Mouse (Mus musculus) forebrain, postnatal 0 days (tissue): ENCODE results near the gene Ptprh. TPM values are rescaled to one million over a fixed set of nuclear protein-coding genes. Genes with fewer than 3 reads are reported as not detected.

Source experiments
- ATAC-seq: fragments of 200-750 bp; cut with Nextera tagmentation; 2 replicates; pipeline ENCODE4 v1.8.0; 2017; ENCODE audit warnings: mild to moderate bottlenecking, moderate library complexity
- DNase-seq: peaks from one replicate; pipeline ENCODE4 v3.0.0-alpha.2; 2015
- H3K27ac ChIP-seq: fragments of 300-500 bp; sonication (generic); 2 replicates; pipeline ENCODE4 v1.5.1; 2014; ENCODE audit warnings: low read depth, mild to moderate bottlenecking, antibody characterized with exemption, low read length, moderate library complexity, mixed read lengths
- H3K27me3 ChIP-seq: fragments of 300-500 bp; sonication (generic); 2 replicates; pipeline ENCODE4 v1.6.1; 2014; ENCODE audit warnings: mild to moderate bottlenecking, low read length, mixed read lengths; ENCODE audit not compliant: insufficient read depth
- H3K36me3 ChIP-seq: fragments of 300-500 bp; sonication (generic); 2 replicates; pipeline ENCODE4 v1.6.1; 2014; ENCODE audit warnings: mild to moderate bottlenecking, moderate library complexity; ENCODE audit not compliant: insufficient read depth
- H3K4me1 ChIP-seq: fragments of 300-500 bp; sonication (generic); 2 replicates; pipeline ENCODE4 v1.6.1; 2014; ENCODE audit warnings: antibody characterized with exemption; ENCODE audit not compliant: insufficient read depth
- H3K4me2 ChIP-seq: fragments of 300-500 bp; sonication (generic); 2 replicates; pipeline ENCODE4 v1.6.1; 2014; ENCODE audit warnings: low read depth, mild to moderate bottlenecking, moderate library complexity
- H3K4me3 ChIP-seq: fragments of 300-500 bp; sonication (generic); 2 replicates; pipeline ENCODE4 v1.5.1; 2014; ENCODE audit warnings: low read depth, low read length, mixed read lengths
- H3K9ac ChIP-seq: fragments of 300-500 bp; sonication (generic); 2 replicates; pipeline ENCODE4 v1.6.1; 2014; ENCODE audit warnings: mild to moderate bottlenecking
- H3K9me3 ChIP-seq: fragments of 300-500 bp; sonication (generic); 2 replicates; pipeline ENCODE4 v1.6.1; 2016; ENCODE audit warnings: low read length
- CTCF ChIP-seq: sonication (generic); IDR thresholded peaks from 2 replicates; pipeline ENCODE4 v1.5.1; 2016; ENCODE audit warnings: antibody characterized with exemption, control low read depth, low read depth
- WGBS: fragments of 180-500 bp; shearing (Covaris S2); extraction: QIAGEN DNeasy Blood & Tissue Kit; methylation state at CpG from one replicate; pipeline ENCODE4 v1.1.7; 2014; 5-methylcytosine and 5-hydroxymethylcytosine counted together
- polyA plus RNA-seq: library from polyadenylated mRNA; unstranded; fragments of >200 nt; fragmentation: Nextera tagmentation; extraction: Ambion mirVana; gene quantifications from 2 replicates; pipeline ENCODE4 v1.2.1, GENCODE M21; 2015
- total RNA-seq: library from RNA; depleted of rRNA; stranded (reverse); fragments of >200 nt; gene quantifications from 2 replicates; pipeline ENCODE4 v1.2.3, GENCODE M21; 2014

Ptprh gene
- total and polyA plus RNA-seq, 2 experiments from 2014 or later, result 1.1 to 2.9 TPM

DNA sequence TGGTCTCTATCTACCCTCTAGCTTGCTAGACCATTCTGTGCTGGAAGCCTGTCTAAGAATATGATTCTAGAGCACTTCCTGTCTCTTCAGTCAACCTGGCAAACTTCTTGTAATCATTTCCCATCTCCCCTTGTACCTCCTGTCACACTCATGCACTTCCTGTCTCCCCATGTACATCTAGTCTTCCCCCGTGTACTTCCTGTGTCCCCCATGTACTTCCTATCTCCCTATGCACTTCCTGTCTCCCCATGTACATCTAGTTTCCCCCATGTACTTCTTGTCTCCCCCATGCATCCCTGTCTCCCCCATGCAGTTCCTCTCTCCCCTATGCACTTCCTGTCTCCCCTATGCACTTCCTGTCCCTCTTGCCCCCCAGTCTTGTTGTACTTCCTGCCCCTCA, 85.4 kb downstream of the Ptprh start:
- no peak for ATAC-seq
- Histone ChIP-seq H3K4me1 (no peaks in the 10 kb centered on the region; the same call in 1 of the 2 replicates), H3K27ac (no peak overlapping the region), H3K4me2 (no peak overlapping the region), H3K27me3 (peaks cover 7% of the 10 kb centered on the region; the same call in 1 of the 2 replicates), H3K9me3 (no peaks in the 10 kb centered on the region), H3K36me3 (no peaks in the 10 kb centered on the region), H3K9ac (no peak overlapping the region), H3K4me3 (no peak overlapping the region)
- 81% methylated on average over 1 of the region's 1 CpGs for WGBS
- TF ChIP-seq CTCF, result no peak
- DNase-seq, result no peak

DNA sequence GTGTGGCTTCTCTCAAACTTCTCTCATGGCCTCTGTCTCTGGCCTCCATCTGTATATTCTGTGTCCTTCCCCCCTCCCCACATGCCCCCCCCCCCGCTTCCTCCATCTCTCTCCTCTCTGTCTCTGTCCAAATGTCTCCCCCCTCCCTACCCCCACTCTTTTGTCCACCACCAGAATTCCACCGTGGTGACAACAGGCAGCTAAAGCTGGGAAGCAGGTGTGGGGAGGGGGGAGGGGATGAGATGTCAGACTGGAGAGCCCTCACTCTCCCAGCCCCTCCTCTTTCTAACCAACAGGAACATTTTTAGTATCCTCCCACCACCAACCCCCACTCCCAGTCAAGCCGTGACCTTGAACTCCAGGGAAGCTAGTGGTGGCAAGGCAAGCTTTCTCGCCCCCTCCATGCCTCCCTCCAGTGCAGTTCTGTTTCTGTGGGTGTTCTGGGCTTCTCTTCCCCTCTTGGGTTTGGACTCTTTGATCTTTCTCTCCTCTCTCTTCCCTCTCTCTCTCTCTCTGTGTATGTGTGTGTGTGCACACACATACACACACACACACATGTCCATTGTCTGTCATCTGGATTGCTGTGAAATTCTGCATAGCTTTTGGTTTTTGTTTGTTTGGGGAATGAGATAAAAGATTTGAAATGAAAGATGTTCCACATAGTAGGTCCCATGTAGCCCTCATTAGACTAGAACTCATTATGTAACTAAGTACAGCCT, 87.3 kb downstream of the Ptprh start, which contains the start of gene Tnnt1:
Gene Tnnt1, minus strand, starts transcription at position 51 of the 719 bp plus-strand sequence.
- H3K4me3 ChIP-seq, result no peak within 1 kb of the TSS
- H3K27ac ChIP-seq, result no peak within 1 kb of the TSS
- no peaks in the 10 kb centered on the region for H3K9me3 ChIP-seq
- H3K36me3 ChIP-seq, result no peaks in the 10 kb centered on the region
- peaks cover 7% of the 10 kb centered on the region; the same call in 1 of the 2 replicates for H3K27me3 ChIP-seq
- no peaks in the 10 kb centered on the region; the same call in 1 of the 2 replicates for H3K4me1 ChIP-seq
- ATAC-seq, result no peak
- no peak within 1 kb of the TSS for H3K9ac ChIP-seq
- no peak for DNase-seq
- 25% methylated on average over 4 of the region's 4 CpGs for WGBS
- no peak for TF ChIP-seq CTCF
- no peak within 1 kb of the TSS for H3K4me2 ChIP-seq

DNA sequence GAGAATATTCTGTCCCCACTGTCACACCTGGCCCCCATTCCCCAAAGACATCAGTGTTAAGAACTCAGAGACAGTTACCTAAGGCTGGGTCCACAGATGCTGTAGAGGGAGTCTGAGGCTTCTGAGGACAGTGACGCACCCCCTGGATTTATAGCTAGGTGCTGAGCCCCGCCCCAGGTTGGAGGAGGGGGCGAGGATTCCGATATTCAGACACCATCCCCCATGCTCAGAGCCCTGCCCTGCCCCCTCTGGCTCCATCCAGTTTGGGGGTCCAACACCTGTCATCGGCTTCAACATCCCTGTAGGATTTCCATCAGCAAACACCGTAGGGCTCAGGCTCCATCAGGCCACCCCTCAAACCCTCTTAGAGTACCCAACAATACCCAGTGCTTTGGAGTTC, 88.0 kb downstream of the Ptprh start:
- Histone ChIP-seq H3K9ac (no peak overlapping the region), H3K4me3 (no peak overlapping the region), H3K27me3 (peaks cover 7% of the 10 kb centered on the region; the same call in 1 of the 2 replicates), H3K4me1 (no peaks in the 10 kb centered on the region; the same call in 1 of the 2 replicates), H3K27ac (no peak overlapping the region), H3K9me3 (no peaks in the 10 kb centered on the region), H3K4me2 (no peak overlapping the region), H3K36me3 (no peaks in the 10 kb centered on the region)
- WGBS, result 67% methylated on average over 6 of the region's 6 CpGs
- DNase-seq (no peak), ATAC-seq (no peak)
- TF ChIP-seq CTCF, result no peak

DNA sequence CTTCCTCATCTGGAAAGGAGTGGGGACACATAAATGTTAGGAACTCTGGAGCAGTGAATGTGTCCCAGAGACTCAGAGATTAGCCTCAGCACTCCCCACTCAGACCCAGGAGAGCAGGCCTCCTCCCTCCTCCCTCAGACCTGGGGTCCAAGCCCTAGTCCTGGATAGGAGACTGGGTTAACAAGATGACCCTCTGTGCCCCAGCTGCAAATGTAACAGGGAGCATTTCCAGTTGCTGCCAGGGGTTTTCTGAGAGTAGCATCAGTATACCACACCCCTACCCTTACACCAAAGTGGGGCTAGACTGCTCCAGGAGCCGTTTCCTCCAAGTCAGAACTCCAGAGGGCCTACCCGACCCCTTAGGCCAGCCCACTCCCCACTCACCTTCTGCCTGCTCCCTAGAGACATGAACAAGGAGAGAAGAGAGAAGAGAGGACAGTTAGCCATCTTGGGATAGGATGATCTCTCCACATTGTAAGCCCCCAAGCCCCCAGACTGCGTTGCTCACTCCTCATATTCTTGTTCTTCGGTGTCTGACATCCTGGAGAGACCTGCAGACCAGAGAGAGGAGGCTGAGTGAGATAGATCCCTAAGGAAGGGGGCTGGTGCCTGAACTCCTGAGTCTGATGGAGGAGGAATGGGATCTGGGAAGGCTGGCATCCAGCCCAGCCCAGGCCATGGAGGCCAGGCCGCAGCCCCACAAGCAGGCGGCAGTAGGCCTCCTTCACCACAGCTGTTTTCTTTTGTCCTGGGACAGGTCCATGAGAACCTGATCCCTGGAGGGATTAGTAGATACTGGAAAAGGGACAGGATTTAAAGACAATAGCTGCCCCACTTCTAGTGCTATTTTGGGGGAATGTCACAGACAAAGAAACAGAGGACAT, 89.8 kb downstream of the Ptprh start:
- no peaks in the 10 kb centered on the region for H3K27me3 ChIP-seq
- no peaks in the 10 kb centered on the region for H3K4me1 ChIP-seq
- DNase-seq (no peak), ATAC-seq (no peak)
- H3K36me3 ChIP-seq, result no peaks in the 10 kb centered on the region
- TF ChIP-seq CTCF, result no peak
- 51% methylated on average over 6 of the region's 6 CpGs for WGBS
- H3K9me3 ChIP-seq, result no peaks in the 10 kb centered on the region
- no peak overlapping the region for H3K9ac ChIP-seq
- H3K4me2 ChIP-seq, result no peak overlapping the region
- H3K4me3 ChIP-seq, result no peak overlapping the region
- no peak overlapping the region for H3K27ac ChIP-seq

DNA sequence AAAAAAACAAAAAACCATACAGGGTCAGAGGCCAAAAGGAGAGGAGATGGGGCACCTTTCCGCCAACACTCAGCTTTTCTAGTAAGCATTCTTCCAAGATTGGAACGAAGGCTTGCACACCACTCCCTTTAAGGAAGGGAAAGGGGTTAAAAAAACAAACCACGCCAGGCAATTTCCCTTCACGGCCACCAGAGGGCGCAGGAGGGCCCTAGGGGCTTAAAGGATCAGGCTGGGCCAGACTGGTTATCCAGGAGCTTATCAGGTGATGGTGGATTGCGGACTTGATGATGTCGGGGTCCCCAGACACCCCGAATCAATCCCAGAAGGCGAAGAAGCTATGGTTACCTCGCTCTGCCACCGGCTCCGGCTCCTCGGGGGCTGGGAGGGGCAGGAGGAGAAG, 90.6 kb downstream of the Ptprh start:
- ATAC-seq (no peak), DNase-seq (no peak)
- Histone ChIP-seq H3K9me3 (no peaks in the 10 kb centered on the region), H3K27me3 (no peaks in the 10 kb centered on the region), H3K27ac (no peak overlapping the region), H3K36me3 (no peaks in the 10 kb centered on the region), H3K4me3 (no peak overlapping the region), H3K9ac (no peak overlapping the region), H3K4me1 (no peaks in the 10 kb centered on the region), H3K4me2 (no peak overlapping the region)
- 32% methylated on average over 13 of the region's 13 CpGs for WGBS
- TF ChIP-seq CTCF, result peak; percentile 71

DNA sequence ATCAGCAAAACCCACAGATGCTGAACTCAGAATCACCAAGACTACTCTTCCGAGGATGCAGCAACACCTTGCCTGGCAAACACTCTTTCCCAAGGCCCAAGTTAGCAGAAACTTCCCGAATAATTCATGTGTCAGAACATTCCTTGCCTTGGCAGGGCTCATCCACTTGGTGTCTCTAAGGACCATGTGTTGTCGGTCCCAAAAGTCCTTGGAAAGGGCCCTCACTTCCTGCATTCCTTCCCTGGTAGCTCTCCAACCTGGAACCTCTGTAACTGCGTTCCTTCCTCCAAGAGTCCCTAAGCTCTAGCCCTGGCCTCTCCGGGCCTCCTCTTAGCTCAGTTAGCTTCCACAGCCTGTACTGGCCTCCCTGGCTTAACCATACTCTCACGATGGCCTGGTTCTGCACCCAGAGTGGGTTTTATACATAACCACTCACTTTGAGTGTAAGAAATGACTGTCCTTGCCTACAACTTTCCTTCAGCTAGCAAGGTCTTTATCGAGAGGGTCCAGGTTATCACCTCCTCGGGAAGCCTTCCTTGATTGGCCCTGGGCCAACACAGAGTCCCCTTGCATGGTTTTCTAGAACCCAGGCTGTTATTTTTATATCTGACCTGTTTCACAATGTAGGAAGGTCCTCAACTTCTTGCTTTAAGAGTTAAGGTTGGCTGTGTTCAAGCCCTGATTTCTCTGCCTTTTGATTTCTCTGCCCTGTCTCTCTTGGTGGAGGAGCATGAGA, 92.2 kb downstream of the Ptprh start:
- Histone ChIP-seq H3K4me2 (no peak overlapping the region), H3K27ac (no peak overlapping the region), H3K27me3 (no peaks in the 10 kb centered on the region), H3K9ac (no peak overlapping the region), H3K4me1 (no peaks in the 10 kb centered on the region), H3K36me3 (no peaks in the 10 kb centered on the region), H3K4me3 (no peak overlapping the region), H3K9me3 (no peaks in the 10 kb centered on the region)
- ATAC-seq, result no peak
- TF ChIP-seq CTCF, result no peak
- 84% methylated on average over 8 of the region's 8 CpGs for WGBS
- no peak for DNase-seq
